Mouse (Mus musculus): ENCODE data around the gene Ppm1j. TPM values are rescaled to one million over a fixed set of nuclear protein-coding genes. Genes with fewer than 3 reads are reported as not detected.

Gene Ppm1j
- 33.8 TPM for total RNA-seq (2023)

GRCm38 (mm10) chr3:104780561-104781420, at the start of gene Ppm1j:
Gene Ppm1j, plus strand, starts transcription at chr3:104781056.

DNA sequence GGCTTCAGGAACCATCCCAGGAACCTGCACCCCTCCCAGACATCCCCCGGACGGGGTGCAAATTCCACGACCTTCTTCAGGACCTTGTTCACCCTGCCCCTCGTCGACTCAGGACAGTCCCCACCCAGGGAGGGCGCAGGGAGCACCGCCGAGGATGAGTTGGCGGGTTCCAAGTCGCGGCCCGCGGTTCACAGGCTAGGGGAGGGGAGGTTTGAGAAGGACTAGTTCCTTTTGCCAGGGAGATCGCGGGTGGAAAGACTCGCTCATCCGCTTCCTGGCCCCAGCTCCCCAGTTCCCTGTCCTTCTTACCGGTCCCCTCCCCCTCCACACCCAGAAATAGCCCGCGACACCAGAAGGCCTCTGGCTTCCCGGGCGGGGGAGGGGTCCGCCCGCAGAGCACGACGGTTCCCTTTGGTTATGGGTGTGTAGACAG, 631 bp downstream of the Ppm1j start, which contains the start of gene Fam19a3:
Gene Fam19a3 (minus strand): TSS at position 370 of the 433 bp plus-strand sequence.

GRCm38 (mm10) chr3:104788075-104788474, 7.2 kb downstream of the Ppm1j start, which contains the start of gene Rhoc:
Gene Rhoc, plus strand, starts transcription at chr3:104788375.

GRCm38 (mm10) chr3:104817991-104818748, 37.3 kb downstream of the Ppm1j start, which contains the start of gene Mov10:
Gene Mov10, minus strand, starts transcription at chr3:104818563.

Other genes starting within 250 kb of the Ppm1j start
- gene Slc16a1, start 142.4 kb upstream of the Ppm1j start, total RNA-seq (2023), result 31.6 TPM
- gene Fam19a3, start 784 bp downstream of the Ppm1j start, total RNA-seq (2023), result 0.86 TPM
- 2.9 TPM for gene Rhoc, start 7.3 kb downstream of the Ppm1j start, total RNA-seq (2023)
- 50.4 TPM for gene Mov10, start 37.5 kb downstream of the Ppm1j start, total RNA-seq (2023)
- 32.0 TPM for gene St7l, start 82.9 kb downstream of the Ppm1j start, total RNA-seq (2023)
- 184 TPM for gene Capza1, start 83.4 kb downstream of the Ppm1j start, total RNA-seq (2023)
- 3.5 TPM for gene Wnt2b, start 180.9 kb downstream of the Ppm1j start, total RNA-seq (2023)

All from CD4-positive naive resting alpha-beta T cell, adult 57 days (primary cell).